ENCODE assay signal across 16 mouse cellular contexts in the genomic region with DNA sequence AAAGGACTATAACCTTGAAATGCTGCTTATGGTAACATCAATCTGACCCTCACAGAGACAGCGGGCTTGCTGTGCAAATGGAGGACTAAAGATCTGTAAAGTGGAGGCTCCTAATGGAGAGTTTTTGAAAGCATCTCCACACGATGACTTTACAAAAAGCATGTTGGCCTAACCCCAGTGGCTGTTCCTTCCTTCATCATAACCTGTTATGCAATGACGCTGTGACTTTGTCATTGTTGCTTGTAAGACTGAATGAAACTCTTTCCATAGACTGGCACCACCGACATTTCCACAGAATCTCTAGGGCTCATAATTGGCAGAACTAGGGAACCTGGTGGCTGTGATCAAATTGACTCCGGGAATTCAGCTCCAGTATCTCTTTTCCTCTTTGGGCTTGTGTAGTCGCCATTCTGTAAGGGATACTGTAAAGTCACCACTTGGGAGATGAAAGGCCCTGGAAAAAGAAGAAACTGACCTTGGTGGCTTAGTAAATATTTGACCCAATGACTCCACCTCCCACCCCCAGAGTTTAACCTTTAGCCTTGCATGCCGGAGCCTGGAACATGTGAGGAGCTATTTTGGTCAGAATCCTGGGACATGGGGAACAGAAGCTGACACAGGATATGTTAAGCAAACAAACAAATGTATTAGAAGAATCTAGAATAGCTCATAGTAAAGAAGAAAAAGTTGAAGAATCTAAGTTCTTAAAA. TPM values are rescaled to one million over a fixed set of nuclear protein-coding genes. Genes with fewer than 3 reads are reported as not detected.
DNase-seq lines count a peak whose midpoint lies in the region; ATAC-seq and TF ChIP-seq lines count a peak whose summit lies in the region.
"Had no signal": no experiment of that assay in that cellular context is flagged by ENCODE, and none has a peak within 500 bp of the region (broad histone marks: within the 10 kb centered on the region; RNA-seq: fewer than 3 reads in every experiment).

No protein-coding gene starts in this region.

- no peaks in the 10 kb centered on the region for H3K27me3 ChIP-seq in C2C12 (ENCODE audit: control insufficient read depth, insufficient read depth, insufficient read length)
- H3K27me3 ChIP-seq in liver, embryonic 12.5 days (replicated peaks), result peaks cover 19% of the 10 kb centered on the region
- H3K27me3 ChIP-seq in forebrain, embryonic 16.5 days (replicated peaks; ENCODE audit: control insufficient read depth, insufficient read depth, low read length), result no peaks in the 10 kb centered on the region
- H3K27me3 ChIP-seq: embryonic facial prominence, embryonic 13.5 days; hindbrain, embryonic 15.5 days; limb, embryonic 15.5 days had no signal

- peak; percentile 64 for DNase-seq in adrenal gland, adult 2 months
- no peak for DNase-seq in adrenal gland, postnatal 4 days (ENCODE audit: low spot score in 2 of 2)
- peak; percentile 89 to 92 for DNase-seq in kidney, adult 8-10 months
- no peak for DNase-seq in thymus, postnatal 0 days (ENCODE audit: low spot score)
- DNase-seq in T-cell, adult 2 months (ENCODE audit: low spot score), result no peak
- DNase-seq: cerebellum, adult 11 months; forebrain, postnatal 0 days had no signal

- H3K9me3 ChIP-seq in liver, embryonic 12.5 days (replicated peaks), result no peaks in the 10 kb centered on the region
- H3K9me3 ChIP-seq in forebrain, embryonic 16.5 days (ENCODE audit: control insufficient read depth, low read length), result no peaks in the 10 kb centered on the region
- H3K9me3 ChIP-seq: embryonic facial prominence, embryonic 13.5 days; heart, embryonic 10.5 days; hindbrain, embryonic 15.5 days; limb, embryonic 15.5 days had no signal

- WGBS in liver, embryonic 12.5 days (ENCODE audit: insufficient replicate concordance), result 54% methylated on average over 7 of the region's 7 CpGs
- WGBS in forebrain, embryonic 16.5 days, result 82% methylated on average over 7 of the region's 7 CpGs

- peak overlapping the region; percentile 24; the same call in 1 of the 2 replicates for H3K27ac ChIP-seq in liver, embryonic 12.5 days
- H3K27ac ChIP-seq in forebrain, embryonic 16.5 days (ENCODE audit: low read length), result no peak overlapping the region
- H3K27ac ChIP-seq: embryonic facial prominence, embryonic 13.5 days; heart, embryonic 10.5 days; hindbrain, embryonic 15.5 days; limb, embryonic 15.5 days had no signal

- TF ChIP-seq CTCF in C2C12 (IDR thresholded peaks at IDR 0.05; ENCODE audit: control insufficient read depth, insufficient read depth, insufficient read length), result no peak

- no peak overlapping the region for H3K9ac ChIP-seq in liver, embryonic 12.5 days
- no peak overlapping the region for H3K9ac ChIP-seq in forebrain, embryonic 16.5 days (replicated peaks; ENCODE audit: low read depth, low read length)
- H3K9ac ChIP-seq: embryonic facial prominence, embryonic 13.5 days; forebrain, postnatal 0 days; hindbrain, embryonic 15.5 days; limb, embryonic 15.5 days had no signal

- peaks cover 10% of the 10 kb centered on the region for H3K4me1 ChIP-seq in liver, embryonic 12.5 days
- 0 out of 2 replicates have a peak, but pooled peaks cover 2% of the 10 kb centered on the region for H3K4me1 ChIP-seq in forebrain, embryonic 16.5 days (replicated peaks; ENCODE audit: control insufficient read depth, insufficient read depth, low read length)

- peak; percentile 63; the same call in 1 of the 2 replicates for ATAC-seq in liver, embryonic 12.5 days
- ATAC-seq in forebrain, embryonic 16.5 days, result no peak
- ATAC-seq: forebrain, postnatal 0 days; midbrain, embryonic 16.5 days had no signal

- H3K79me2 ChIP-seq in C2C12 (ENCODE audit: control insufficient read depth, insufficient read depth), result no peaks in the 10 kb centered on the region

- H3K79me3 ChIP-seq in C2C12 (ENCODE audit: low read depth), result no peaks in the 10 kb centered on the region

- H3ac ChIP-seq in C2C12 (ENCODE audit: control insufficient read depth, insufficient read length, low read depth), result no peak overlapping the region

- H3K36me3 ChIP-seq in C2C12 (ENCODE audit: control insufficient read depth, insufficient read depth), result no peaks in the 10 kb centered on the region
- H3K36me3 ChIP-seq in liver, embryonic 12.5 days, result no peaks in the 10 kb centered on the region
- H3K36me3 ChIP-seq in forebrain, embryonic 16.5 days (ENCODE audit: control insufficient read depth, insufficient read depth), result no peaks in the 10 kb centered on the region
- H3K36me3 ChIP-seq: embryonic facial prominence, embryonic 13.5 days; G1E; heart, embryonic 10.5 days; hindbrain, embryonic 15.5 days; limb, embryonic 15.5 days had no signal

- H3K4me2 ChIP-seq in liver, embryonic 12.5 days, result no peak overlapping the region
- no peak overlapping the region for H3K4me2 ChIP-seq in forebrain, embryonic 16.5 days (ENCODE audit: low read length)
- H3K4me2 ChIP-seq: embryonic facial prominence, embryonic 13.5 days; hindbrain, embryonic 15.5 days; limb, embryonic 15.5 days had no signal

- no peak overlapping the region for H3K4me3 ChIP-seq in C2C12 (ENCODE audit: insufficient read depth, poor library complexity, severe bottlenecking)
- H3K4me3 ChIP-seq in liver, embryonic 12.5 days, result no peak overlapping the region
- no peak overlapping the region for H3K4me3 ChIP-seq in forebrain, embryonic 16.5 days (replicated peaks; ENCODE audit: low read length)
- H3K4me3 ChIP-seq: embryonic facial prominence, embryonic 13.5 days; heart, embryonic 10.5 days; hindbrain, embryonic 15.5 days; limb, embryonic 15.5 days had no signal

TF ChIP-seq in C2C12, 6 proteins besides CTCF, POLR2A, EP300 and RAD21:
- TF ChIP-seq CEBPB (IDR thresholded peaks at IDR 0.05; ENCODE audit: low read depth) (peak; percentile 42), FOSL1 (IDR thresholded peaks at IDR 0.05; ENCODE audit: insufficient read depth, low read length, poor library complexity, severe bottlenecking) (no peak), MYOG (IDR thresholded peaks at IDR 0.05; ENCODE audit: control insufficient read depth, extremely low read depth, insufficient read length) (no peak)

RNA-seq across cellular contexts. Expression of a gene that starts 30.4 kb away (rescaled TPM):
- total RNA-seq in adrenal gland, adult 2 months (2021), result 100 to 1,000 TPM in 1 of 2 experiments, 10 to 100 TPM in 1; 70.4 to 146 TPM
- 105 TPM in 2 replicates for polyA plus RNA-seq in adrenal gland, adult 2 months (2012; rRNA removed)
- 100 to 1,000 TPM; 117 to 123 TPM for total RNA-seq in adrenal gland, postnatal 4 days (2021)
- polyA plus RNA-seq in C2C12 (2012; fragmentation: generic; extraction: Trizol), result 40.3 TPM
- polyA plus RNA-seq in liver, embryonic 12.5 days (2016; fragmentation: Nextera tagmentation; extraction: Ambion mirVana), result 17.9 and 18.7 TPM in 2 replicates
- 37.0 and 44.1 TPM in 2 replicates for polyA plus RNA-seq in forebrain, embryonic 16.5 days (2015; fragmentation: Nextera tagmentation; extraction: Ambion mirVana)
- polyA plus RNA-seq in thymus, postnatal 0 days (2015; fragmentation: Nextera tagmentation; extraction: Ambion mirVana), result 33.7 and 34.4 TPM in 2 replicates
- polyA plus RNA-seq: G1E had no signal

Comparison
In these comparisons a context has a peak if more than half of its experiments do, and no peak if none do; other contexts are left out.
1. DNase-seq: peak in adrenal gland, adult 2 months (single experiment) and kidney, adult 8-10 months (2 of 2); none in adrenal gland, postnatal 4 days (0 of 2), thymus, postnatal 0 days (single experiment) and T-cell, adult 2 months (single experiment).